ENCODE assay signal across 25 mouse cellular contexts in genomic region chr8:111793324-111793917, GRCm38 (mm10). TPM values are rescaled to one million over a fixed set of nuclear protein-coding genes. Genes with fewer than 3 reads are reported as not detected.
DNase-seq lines count a peak whose midpoint lies in the region; ATAC-seq and TF ChIP-seq lines count a peak whose summit lies in the region.
"Had no signal": no experiment of that assay in that cellular context is flagged by ENCODE, and none has a peak within 500 bp of the region (broad histone marks: within the 10 kb centered on the region; RNA-seq: fewer than 3 reads in every experiment).

No protein-coding gene starts in this region.

- H3K9me3 ChIP-seq in limb, embryonic 14.5 days (ENCODE audit: control insufficient read depth, low read length) = no peaks in the 10 kb centered on the region
- H3K9me3 ChIP-seq in limb, embryonic 10.5 days (replicated peaks) = no peaks in the 10 kb centered on the region
- no peaks in the 10 kb centered on the region for H3K9me3 ChIP-seq in stomach, embryonic 14.5 days (ENCODE audit: control insufficient read depth, low read depth, low read length)
- H3K9me3 ChIP-seq: embryonic facial prominence, embryonic 15.5 days; hindbrain, embryonic 13.5 days; midbrain, embryonic 15.5 days had no signal

- 70% methylated on average over 3 of the region's 3 CpGs for WGBS in limb, embryonic 14.5 days
- 92% methylated on average over 3 of the region's 3 CpGs for WGBS in limb, embryonic 10.5 days
- WGBS in stomach, embryonic 14.5 days = 41% methylated on average over 3 of the region's 3 CpGs

- intact Hi-C loops in left cerebral cortex, postnatal 4 days (cut with DNase I) = no loop called here

- H3K36me3 ChIP-seq in limb, embryonic 14.5 days (ENCODE audit: control insufficient read depth, insufficient read depth, low read length) = peaks cover 16% of the 10 kb centered on the region
- peaks cover 63% of the 10 kb centered on the region for H3K36me3 ChIP-seq in limb, embryonic 10.5 days
- peaks cover 4% of the 10 kb centered on the region; the same call in 1 of the 2 replicates for H3K36me3 ChIP-seq in stomach, embryonic 14.5 days (ENCODE audit: control insufficient read depth, insufficient read depth, low read length)
- H3K36me3 ChIP-seq: hindbrain, embryonic 13.5 days; midbrain, embryonic 15.5 days had no signal

- H3K4me2 ChIP-seq in limb, embryonic 14.5 days (replicated peaks; ENCODE audit: low read depth, low read length, severe bottlenecking) = no peak overlapping the region
- no peak overlapping the region for H3K4me2 ChIP-seq in stomach, embryonic 14.5 days (replicated peaks; ENCODE audit: low read depth, low read length)
- H3K4me2 ChIP-seq: embryonic facial prominence, embryonic 15.5 days; heart, embryonic 11.5 days; hindbrain, embryonic 13.5 days; liver, embryonic 11.5 days; midbrain, embryonic 15.5 days had no signal

- ATAC-seq in limb, embryonic 14.5 days (ENCODE audit: low FRiP score, low read depth) = no peak
- ATAC-seq in stomach, embryonic 14.5 days (ENCODE audit: insufficient number of reproducible peaks, insufficient read depth, low FRiP score, low read depth) = no peak
- ATAC-seq: inflammation-experienced regulatory T-cells, adult 6 months; midbrain, embryonic 15.5 days; Patski had no signal

- peaks cover 2% of the 10 kb centered on the region for H3K4me1 ChIP-seq in limb, embryonic 14.5 days (ENCODE audit: control insufficient read depth, insufficient read depth, low read length)
- peaks cover 19% of the 10 kb centered on the region for H3K4me1 ChIP-seq in limb, embryonic 10.5 days
- H3K4me1 ChIP-seq in stomach, embryonic 14.5 days (ENCODE audit: control insufficient read depth, insufficient read depth, low read length) = no peaks in the 10 kb centered on the region

- TF ChIP-seq POLR2A in limb, embryonic 14.5 days (IDR thresholded peaks at IDR 0.05; ENCODE audit: borderline replicate concordance, extremely low read depth, insufficient read depth, insufficient read length) = no peak

- H3K9ac ChIP-seq in limb, embryonic 14.5 days (ENCODE audit: low read depth, low read length, severe bottlenecking) = no peak overlapping the region
- H3K9ac ChIP-seq in stomach, embryonic 14.5 days (replicated peaks; ENCODE audit: low read depth, low read length) = no peak overlapping the region
- H3K9ac ChIP-seq: embryonic facial prominence, embryonic 15.5 days; hindbrain, embryonic 13.5 days; midbrain, embryonic 15.5 days had no signal

- H3K27me3 ChIP-seq in limb, embryonic 14.5 days (ENCODE audit: control insufficient read depth, insufficient read depth, low read length) = no peaks in the 10 kb centered on the region
- H3K27me3 ChIP-seq in limb, embryonic 10.5 days (ENCODE audit: low read depth, poor library complexity, severe bottlenecking) = no peaks in the 10 kb centered on the region
- no peaks in the 10 kb centered on the region for H3K27me3 ChIP-seq in stomach, embryonic 14.5 days (ENCODE audit: control insufficient read depth, insufficient read depth, low read length)
- H3K27me3 ChIP-seq: embryonic facial prominence, embryonic 15.5 days; hindbrain, embryonic 13.5 days; midbrain, embryonic 15.5 days; Patski had no signal

- no peak overlapping the region for H3K27ac ChIP-seq in limb, embryonic 14.5 days (replicated peaks; ENCODE audit: low read depth, low read length)
- no peak overlapping the region for H3K27ac ChIP-seq in limb, embryonic 10.5 days
- H3K27ac ChIP-seq in stomach, embryonic 14.5 days (ENCODE audit: low read length) = peak overlapping the region; percentile 61; the same call in 1 of the 2 replicates
- H3K27ac ChIP-seq: embryonic facial prominence, embryonic 15.5 days; layer of hippocampus, adult 2 months; midbrain, embryonic 15.5 days had no signal

- no peak overlapping the region for H3K4me3 ChIP-seq in limb, embryonic 14.5 days (replicated peaks; ENCODE audit: low read length)
- H3K4me3 ChIP-seq in limb, embryonic 10.5 days = no peak overlapping the region
- H3K4me3 ChIP-seq in stomach, embryonic 14.5 days (ENCODE audit: low read depth, low read length) = no peak overlapping the region
- H3K4me3 ChIP-seq: embryonic facial prominence, embryonic 15.5 days; hindbrain, embryonic 13.5 days; layer of hippocampus, adult 2 months; midbrain, embryonic 15.5 days; myocyte had no signal

- peak; percentile 64 for DNase-seq in limb, embryonic 14.5 days (ENCODE audit: low spot score)
- no peak for DNase-seq in limb, embryonic 10.5 days (ENCODE audit: low spot score)
- DNase-seq in 3T3-L1 (ENCODE audit: low read depth, low spot score) (peak; percentile 37), NIH3T3 (ENCODE audit: low read depth) (peak; percentile 60)
- DNase-seq in layer of hippocampus, postnatal 14 days (ENCODE audit: low spot score in 2 of 2) = no peak
- no peak for DNase-seq in left cerebral cortex, postnatal 4 days
- DNase-seq: adrenal gland, postnatal 25 days; cerebellum, adult 11 months; cerebellum, postnatal 10 days; heart, postnatal 14 days; kidney, postnatal 10 days; lung, postnatal 10 days; right cerebral cortex, postnatal 4 days had no signal

RNA-seq across cellular contexts. Expression of gene Bcar1, which starts 49.8 kb away (rescaled TPM):
- 55.5 and 79.4 TPM in 2 replicates for polyA plus RNA-seq in limb, embryonic 14.5 days (2012; rRNA removed)
- 40.7 and 45.4 TPM in 2 replicates for polyA plus RNA-seq in limb, embryonic 14.5 days (2014; fragmentation: Nextera tagmentation; extraction: Ambion mirVana)
- 50.2 and 50.4 TPM in 2 replicates for polyA plus RNA-seq in limb, embryonic 10.5 days (2016; fragmentation: Nextera tagmentation; extraction: Ambion mirVana)
- polyA plus RNA-seq in stomach, embryonic 14.5 days (2014; fragmentation: Nextera tagmentation; extraction: Ambion mirVana) = 43.5 and 46.5 TPM in 2 replicates
- 10 to 100 TPM; 66.5 to 73.8 TPM for total RNA-seq in layer of hippocampus, postnatal 14 days (2021)
- total RNA-seq in left cerebral cortex, postnatal 4 days (2021) = 10 to 100 TPM; 58.2 to 59.7 TPM
- total RNA-seq: granulocyte monocyte progenitor cell, adult 5-6 weeks; megakaryocyte-erythroid progenitor cell, adult 5-6 weeks had no signal

Comparison
In these comparisons a context has a peak if more than half of its experiments do, and no peak if none do; other contexts are left out.
1. DNase-seq: peak in limb, embryonic 14.5 days (single experiment), 3T3-L1 (single experiment) and NIH3T3 (single experiment); none in limb, embryonic 10.5 days (single experiment), layer of hippocampus, postnatal 14 days (0 of 2) and left cerebral cortex, postnatal 4 days (single experiment).